Mouse (Mus musculus) hindbrain, embryonic 15.5 days (tissue): ENCODE data around the gene Pold1. TPM values are rescaled to one million over a fixed set of nuclear protein-coding genes. Genes with fewer than 3 reads are reported as not detected.

ENCODE experiments used
- ATAC-seq: fragments of 200-750 bp; cut with Nextera tagmentation; 2 replicates; pipeline ENCODE4 v1.8.0; 2017; ENCODE audit warnings: low read depth, moderate number of reproducible peaks, moderate TSS enrichment; ENCODE audit not compliant: low FRiP score
- H3K27ac ChIP-seq: fragments of 300-500 bp; sonication (generic); replicated peaks from 2 replicates; pipeline ENCODE4 v1.5.1; 2015; ENCODE audit warnings: mild to moderate bottlenecking, inconsistent platforms
- H3K27me3 ChIP-seq: fragments of 300-500 bp; sonication (generic); 2 replicates; pipeline ENCODE4 v1.6.1; 2015; ENCODE audit warnings: control low read depth, inconsistent platforms
- H3K36me3 ChIP-seq: fragments of 300-500 bp; sonication (generic); 2 replicates; pipeline ENCODE4 v1.6.1; 2015; ENCODE audit warnings: control low read depth, inconsistent platforms
- H3K4me1 ChIP-seq: fragments of 300-500 bp; sonication (generic); replicated peaks from 2 replicates; pipeline ENCODE4 v1.6.1; 2015; ENCODE audit warnings: control low read depth, inconsistent platforms
- H3K4me2 ChIP-seq: fragments of 300-500 bp; sonication (generic); 2 replicates; pipeline ENCODE4 v1.6.1; 2015; ENCODE audit warnings: moderate library complexity, mild to moderate bottlenecking, inconsistent platforms
- H3K4me3 ChIP-seq: fragments of 300-500 bp; sonication (generic); 2 replicates; pipeline ENCODE4 v1.5.1; 2015; ENCODE audit warnings: mild to moderate bottlenecking, inconsistent platforms
- H3K9ac ChIP-seq: fragments of 300-500 bp; sonication (generic); 2 replicates; pipeline ENCODE4 v1.6.1; 2015; ENCODE audit warnings: inconsistent platforms
- H3K9me3 ChIP-seq: fragments of 300-500 bp; sonication (generic); 2 replicates; pipeline ENCODE4 v1.6.1; 2016; ENCODE audit warnings: control low read depth, inconsistent platforms
- WGBS: fragments of 180-500 bp; shearing (Covaris S2); methylation state at CpG from one replicate; pipeline ENCODE4 v1.1.7; 2015; 5-methylcytosine and 5-hydroxymethylcytosine counted together
- polyA plus RNA-seq: library from polyadenylated mRNA; unstranded; fragments of >200 nt; fragmentation: Nextera tagmentation; extraction: Ambion mirVana; gene quantifications from 2 replicates; pipeline ENCODE4 v1.2.1, GENCODE M21; 2015

The Pold1 gene
- polyA plus RNA-seq = 27.5 and 29.4 TPM in 2 replicates

DNA sequence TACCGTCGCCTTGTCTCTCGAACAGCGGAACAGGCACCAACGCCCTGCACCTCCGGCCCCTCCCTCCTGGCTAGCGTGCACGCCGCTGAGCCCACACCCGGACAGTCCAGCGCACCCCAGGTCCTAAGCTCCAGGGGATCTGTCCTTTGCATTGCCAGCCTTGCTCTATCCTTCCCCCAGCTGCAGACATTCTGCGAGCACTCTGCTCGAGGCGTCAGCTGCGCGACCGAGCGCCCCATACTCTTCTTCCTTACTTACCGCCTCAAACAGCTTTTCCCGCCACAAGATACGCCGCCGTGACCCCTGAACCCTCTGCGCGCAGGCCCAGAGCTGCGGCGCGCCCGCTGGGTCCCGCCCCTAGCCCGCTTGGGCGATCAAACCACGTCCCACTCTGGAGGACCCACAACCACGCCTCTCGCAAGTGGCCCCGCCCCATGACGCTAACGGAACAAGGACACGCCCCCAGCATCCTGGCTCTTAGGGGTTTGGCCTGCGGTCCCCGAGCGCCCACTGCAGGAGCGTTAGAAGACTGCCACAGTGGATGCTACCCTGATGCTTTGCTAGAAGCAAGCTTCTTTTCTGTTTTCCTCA lies at the start of gene Pold1:
Gene Pold1, minus strand, starts transcription at position 353 of the 591 bp plus-strand sequence.
- H3K9me3 ChIP-seq = no peaks in the 10 kb centered on the region
- WGBS = under 1% methylated on average over 43 of the region's 43 CpGs
- H3K27me3 ChIP-seq = no peaks in the 10 kb centered on the region
- ATAC-seq = peak; percentile 92
- peaks cover 13% of the 10 kb centered on the region for H3K36me3 ChIP-seq
- peak within 1 kb of the TSS; percentile 99 for H3K4me2 ChIP-seq
- peak within 1 kb of the TSS; percentile 67 for H3K27ac ChIP-seq
- peaks cover 24% of the 10 kb centered on the region for H3K4me1 ChIP-seq
- peak within 1 kb of the TSS; percentile 56 for H3K9ac ChIP-seq
- peak within 1 kb of the TSS; percentile 62 for H3K4me3 ChIP-seq

DNA sequence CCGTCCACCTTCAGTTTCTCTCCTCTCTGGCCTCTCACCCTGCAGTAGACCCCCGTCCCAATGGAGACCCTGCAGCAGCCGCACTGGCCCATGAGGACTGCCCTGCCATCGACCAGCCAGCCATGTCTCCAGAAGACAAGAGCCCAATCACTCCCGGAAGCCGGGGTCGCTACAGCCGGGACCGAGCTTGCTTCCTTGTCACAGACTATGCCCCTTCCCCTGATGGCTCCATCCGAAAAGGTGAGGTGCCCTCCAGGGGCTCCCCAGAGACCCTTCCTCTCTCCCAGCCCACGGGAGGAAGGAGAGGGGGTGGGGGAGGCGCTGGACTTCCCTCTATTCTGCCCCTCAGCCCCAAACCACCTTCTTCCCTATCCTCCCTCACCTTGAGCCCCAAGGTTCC lies 49.7 kb upstream of the Pold1 start:
- Histone ChIP-seq H3K4me1 (peaks cover 21% of the 10 kb centered on the region), H3K27ac (no peak overlapping the region), H3K36me3 (peaks cover 7% of the 10 kb centered on the region; the same call in 1 of the 2 replicates), H3K9me3 (no peaks in the 10 kb centered on the region), H3K9ac (no peak overlapping the region), H3K27me3 (peaks cover 21% of the 10 kb centered on the region), H3K4me3 (no peak overlapping the region), H3K4me2 (no peak overlapping the region)
- ATAC-seq = no peak
- 84% methylated on average over 12 of the region's 12 CpGs for WGBS

DNA sequence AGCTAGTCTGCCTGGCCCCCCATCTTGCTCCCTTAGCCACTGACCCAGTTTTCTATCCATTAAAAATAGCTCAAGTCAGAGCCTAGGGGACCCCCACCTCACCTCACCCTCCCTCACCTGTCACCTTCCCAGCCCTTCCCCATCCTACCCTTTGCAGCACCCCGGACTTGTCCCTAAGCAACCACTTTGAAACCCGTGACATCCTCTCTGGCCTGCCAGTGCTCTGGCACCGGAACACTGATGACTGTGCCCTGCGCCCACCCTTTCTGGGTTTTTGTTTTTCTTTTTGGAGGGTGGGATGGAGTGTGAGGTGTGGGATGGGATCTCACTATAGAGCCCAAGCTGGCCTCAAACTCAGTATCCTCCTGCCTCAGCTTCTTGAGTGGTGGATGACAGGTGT lies 49.0 kb upstream of the Pold1 start:
- Histone ChIP-seq H3K9me3 (no peaks in the 10 kb centered on the region), H3K36me3 (peaks cover 7% of the 10 kb centered on the region; the same call in 1 of the 2 replicates), H3K27me3 (peaks cover 24% of the 10 kb centered on the region), H3K4me2 (no peak overlapping the region), H3K9ac (no peak overlapping the region), H3K27ac (no peak overlapping the region), H3K4me3 (no peak overlapping the region), H3K4me1 (peaks cover 27% of the 10 kb centered on the region)
- WGBS = 85% methylated on average over 4 of the region's 4 CpGs
- no peak for ATAC-seq

DNA sequence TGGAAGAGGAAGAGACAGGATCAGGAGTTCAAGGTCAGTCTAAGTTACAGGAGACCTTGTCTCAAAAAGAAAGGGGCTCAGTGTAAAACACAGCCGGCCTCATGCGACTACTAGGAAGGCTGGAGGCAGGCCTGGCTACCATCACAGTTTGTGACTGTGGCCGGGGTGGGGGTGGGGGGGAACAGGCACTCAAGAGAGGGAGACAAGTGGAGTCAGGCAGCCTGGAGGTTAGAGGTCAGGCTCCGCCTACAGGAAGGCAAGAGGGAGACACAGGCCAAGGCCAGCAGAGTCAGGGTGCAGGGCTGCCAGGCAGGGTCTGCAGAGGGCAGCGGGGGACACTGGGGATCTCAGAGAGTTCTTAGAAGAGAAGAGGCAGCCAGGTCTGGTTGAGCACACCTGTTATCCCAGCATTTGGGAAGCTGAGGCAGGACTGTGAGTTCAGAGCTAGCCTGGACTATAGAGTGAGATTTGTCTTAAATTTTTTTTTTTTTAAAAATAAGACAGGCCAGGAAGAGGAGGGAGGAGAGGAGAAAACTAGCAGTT lies 48.4 kb upstream of the Pold1 start:
- H3K9me3 ChIP-seq = no peaks in the 10 kb centered on the region
- WGBS = 78% methylated on average over 5 of the region's 5 CpGs
- no peak overlapping the region for H3K4me3 ChIP-seq
- H3K36me3 ChIP-seq = peaks cover 7% of the 10 kb centered on the region; the same call in 1 of the 2 replicates
- H3K9ac ChIP-seq = no peak overlapping the region
- no peak overlapping the region for H3K4me2 ChIP-seq
- H3K4me1 ChIP-seq = peaks cover 33% of the 10 kb centered on the region
- H3K27ac ChIP-seq = no peak overlapping the region
- no peak for ATAC-seq
- H3K27me3 ChIP-seq = peaks cover 19% of the 10 kb centered on the region

DNA sequence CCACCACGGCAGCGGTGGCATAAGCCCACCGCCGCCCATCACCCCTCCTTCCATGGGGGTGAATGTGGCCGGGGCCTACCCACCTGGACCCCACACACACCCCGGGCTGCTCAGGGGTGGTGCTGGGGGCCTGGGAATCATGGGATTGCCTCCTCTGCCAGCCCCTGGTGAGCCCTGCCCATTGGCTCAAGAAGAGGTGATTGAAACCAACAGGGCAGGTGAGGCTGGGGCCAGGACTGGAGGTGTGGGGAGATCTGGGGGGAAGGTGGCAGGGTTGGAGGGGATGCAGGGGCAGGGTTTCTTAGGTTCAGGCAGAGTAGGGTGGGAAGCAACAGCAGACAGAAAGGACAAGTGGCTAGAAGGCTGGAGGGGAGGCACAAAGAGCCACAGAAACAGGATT lies 47.4 kb upstream of the Pold1 start:
- 94% methylated on average over 6 of the region's 6 CpGs for WGBS
- Histone ChIP-seq H3K4me2 (no peak overlapping the region), H3K9me3 (no peaks in the 10 kb centered on the region), H3K27me3 (peaks cover 15% of the 10 kb centered on the region), H3K4me1 (peaks cover 40% of the 10 kb centered on the region), H3K9ac (no peak overlapping the region), H3K27ac (no peak overlapping the region), H3K36me3 (peaks cover 7% of the 10 kb centered on the region; the same call in 1 of the 2 replicates), H3K4me3 (no peak overlapping the region)
- ATAC-seq = no peak

DNA sequence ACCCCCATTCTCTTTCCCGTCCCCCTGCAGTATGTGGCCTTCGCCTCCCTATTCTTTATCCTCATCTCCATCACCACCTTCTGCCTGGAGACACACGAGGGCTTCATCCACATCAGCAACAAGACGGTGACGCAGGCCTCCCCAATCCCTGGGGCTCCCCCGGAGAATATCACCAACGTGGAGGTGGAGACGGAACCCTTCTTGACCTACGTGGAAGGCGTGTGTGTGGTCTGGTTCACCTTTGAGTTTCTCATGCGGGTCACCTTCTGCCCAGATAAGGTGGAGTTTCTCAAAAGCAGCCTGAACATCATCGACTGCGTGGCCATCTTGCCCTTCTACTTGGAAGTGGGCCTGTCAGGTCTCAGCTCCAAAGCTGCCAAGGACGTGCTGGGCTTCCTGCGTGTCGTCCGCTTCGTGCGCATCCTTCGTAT lies 46.5 kb upstream of the Pold1 start:
- H3K27ac ChIP-seq = no peak overlapping the region; the same call in 1 of the 2 replicates
- H3K9ac ChIP-seq = no peak overlapping the region
- peaks cover 7% of the 10 kb centered on the region; the same call in 1 of the 2 replicates for H3K36me3 ChIP-seq
- no peak for ATAC-seq
- H3K4me1 ChIP-seq = peaks cover 46% of the 10 kb centered on the region
- 94% methylated on average over 20 of the region's 20 CpGs for WGBS
- H3K9me3 ChIP-seq = no peaks in the 10 kb centered on the region
- H3K27me3 ChIP-seq = peaks cover 10% of the 10 kb centered on the region
- H3K4me3 ChIP-seq = no peak overlapping the region
- H3K4me2 ChIP-seq = no peak overlapping the region

DNA sequence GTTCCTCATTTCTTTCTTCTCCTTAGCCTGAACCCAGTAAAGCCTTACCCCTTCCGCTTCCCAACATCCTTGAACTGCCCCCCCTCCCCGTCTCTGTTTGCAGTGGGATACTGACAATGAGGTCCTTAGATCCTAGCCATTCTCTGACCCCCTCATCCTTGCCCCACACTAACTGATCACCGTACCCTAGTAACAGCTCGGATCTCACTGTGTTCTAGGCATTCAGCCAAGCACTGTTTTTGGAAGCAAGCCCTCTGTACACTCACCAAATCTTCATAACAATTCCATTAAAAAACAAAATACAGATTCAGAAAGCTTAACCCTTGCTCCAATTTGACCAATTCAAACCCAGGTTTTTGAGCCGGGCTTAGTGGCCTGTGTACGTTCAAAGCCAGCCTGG lies 45.6 kb upstream of the Pold1 start:
- Histone ChIP-seq H3K36me3 (peaks cover 7% of the 10 kb centered on the region; the same call in 1 of the 2 replicates), H3K4me2 (peak overlapping the region; percentile 92), H3K4me3 (peak overlapping the region; percentile 70), H3K27me3 (peaks cover 10% of the 10 kb centered on the region), H3K9me3 (no peaks in the 10 kb centered on the region), H3K4me1 (peaks cover 55% of the 10 kb centered on the region), H3K27ac (peak overlapping the region; percentile 75), H3K9ac (peak overlapping the region; percentile 22)
- ATAC-seq = no peak
- 41% methylated on average over 6 of the region's 6 CpGs for WGBS

DNA sequence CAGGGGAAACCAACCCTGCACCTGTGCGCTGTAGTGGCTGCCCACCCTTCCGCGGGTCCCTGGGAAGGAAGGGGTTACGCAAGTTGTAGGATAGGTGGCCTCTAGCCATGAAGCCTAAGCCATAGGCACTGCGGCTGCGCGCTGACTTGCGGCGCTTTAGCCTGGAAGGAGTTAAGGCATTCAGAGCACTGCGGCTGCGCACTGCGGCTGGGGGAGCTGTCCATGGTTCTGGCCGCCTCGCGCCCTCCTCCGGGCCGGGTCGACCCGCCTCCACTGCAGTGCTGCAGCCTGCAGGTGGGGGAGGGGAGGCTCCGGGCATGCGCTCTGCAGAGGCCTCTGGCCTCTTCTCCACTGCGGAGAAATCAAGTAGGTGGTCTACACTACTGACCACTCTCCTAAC lies 45.1 kb upstream of the Pold1 start:
- peak; percentile 63 for ATAC-seq
- Histone ChIP-seq H3K4me3 (peak overlapping the region; percentile 70), H3K27ac (peak overlapping the region; percentile 75), H3K4me2 (peak overlapping the region; percentile 92), H3K27me3 (peaks cover 10% of the 10 kb centered on the region), H3K4me1 (peaks cover 59% of the 10 kb centered on the region), H3K9me3 (no peaks in the 10 kb centered on the region), H3K36me3 (peaks cover 7% of the 10 kb centered on the region; the same call in 1 of the 2 replicates), H3K9ac (peak overlapping the region; percentile 22)
- 1% methylated on average over 21 of the region's 22 CpGs for WGBS

DNA sequence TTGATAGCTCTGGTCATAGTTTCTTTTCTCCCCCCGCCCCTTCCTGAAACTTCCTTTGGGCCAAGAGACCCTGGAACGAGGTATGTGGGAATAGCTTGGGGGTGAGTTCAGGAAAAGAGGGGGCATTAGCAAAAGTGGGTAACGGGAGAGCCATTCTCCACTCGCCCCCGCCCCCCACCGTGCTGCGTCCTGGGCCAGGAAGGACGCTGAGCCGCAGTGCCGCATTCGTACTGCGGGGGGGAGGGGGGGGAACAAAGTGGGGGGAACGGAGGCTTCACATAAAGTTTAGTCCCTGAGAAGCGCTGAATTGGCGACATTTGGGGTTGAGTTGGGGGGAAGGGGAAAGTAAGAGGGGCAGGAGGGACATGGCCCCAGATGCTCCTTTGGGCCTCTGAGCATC lies 44.4 kb upstream of the Pold1 start:
- peak overlapping the region; percentile 21; the same call in 1 of the 2 replicates for H3K9ac ChIP-seq
- peaks cover 10% of the 10 kb centered on the region for H3K27me3 ChIP-seq
- H3K4me3 ChIP-seq = peak overlapping the region; percentile 70
- WGBS = 6% methylated on average over 13 of the region's 15 CpGs
- no peaks in the 10 kb centered on the region for H3K9me3 ChIP-seq
- H3K4me2 ChIP-seq = peak overlapping the region; percentile 92
- H3K36me3 ChIP-seq = peaks cover 7% of the 10 kb centered on the region; the same call in 1 of the 2 replicates
- peaks cover 65% of the 10 kb centered on the region for H3K4me1 ChIP-seq
- no peak for ATAC-seq
- H3K27ac ChIP-seq = no peak overlapping the region

DNA sequence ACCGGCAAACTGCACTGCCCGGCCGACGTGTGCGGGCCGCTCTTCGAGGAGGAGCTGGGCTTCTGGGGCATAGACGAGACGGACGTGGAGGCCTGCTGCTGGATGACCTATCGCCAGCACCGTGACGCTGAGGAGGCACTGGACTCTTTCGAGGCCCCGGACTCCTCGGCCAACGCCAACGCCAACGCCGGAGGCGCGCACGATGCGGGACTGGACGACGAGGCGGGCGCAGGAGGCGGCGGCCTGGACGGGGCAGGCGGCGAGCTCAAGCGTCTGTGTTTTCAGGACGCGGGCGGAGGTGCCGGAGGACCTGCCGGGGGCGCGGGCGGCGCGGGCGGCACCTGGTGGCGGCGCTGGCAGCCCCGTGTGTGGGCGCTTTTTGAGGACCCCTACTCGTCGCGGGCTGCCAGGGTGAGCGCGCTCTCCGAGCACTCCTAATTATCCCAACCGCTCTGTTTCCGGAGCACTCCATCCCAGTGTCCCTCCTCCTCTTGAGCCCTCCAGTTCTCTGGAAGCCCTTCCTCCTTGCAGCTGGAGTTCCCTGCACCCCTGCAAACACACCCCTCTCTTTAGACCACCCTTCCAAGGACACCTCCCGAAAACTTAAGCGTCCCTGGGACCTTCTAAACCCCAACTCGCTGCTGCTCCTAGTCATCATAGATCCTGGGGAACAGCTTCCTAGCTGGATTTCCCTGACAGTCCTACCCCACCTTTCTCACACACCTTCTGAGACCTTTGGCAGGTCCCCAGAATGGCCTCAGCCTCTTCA lies 42.9 kb upstream of the Pold1 start:
- under 1% methylated on average over 57 of the region's 60 CpGs for WGBS
- peak overlapping the region; percentile 92 for H3K4me2 ChIP-seq

DNA sequence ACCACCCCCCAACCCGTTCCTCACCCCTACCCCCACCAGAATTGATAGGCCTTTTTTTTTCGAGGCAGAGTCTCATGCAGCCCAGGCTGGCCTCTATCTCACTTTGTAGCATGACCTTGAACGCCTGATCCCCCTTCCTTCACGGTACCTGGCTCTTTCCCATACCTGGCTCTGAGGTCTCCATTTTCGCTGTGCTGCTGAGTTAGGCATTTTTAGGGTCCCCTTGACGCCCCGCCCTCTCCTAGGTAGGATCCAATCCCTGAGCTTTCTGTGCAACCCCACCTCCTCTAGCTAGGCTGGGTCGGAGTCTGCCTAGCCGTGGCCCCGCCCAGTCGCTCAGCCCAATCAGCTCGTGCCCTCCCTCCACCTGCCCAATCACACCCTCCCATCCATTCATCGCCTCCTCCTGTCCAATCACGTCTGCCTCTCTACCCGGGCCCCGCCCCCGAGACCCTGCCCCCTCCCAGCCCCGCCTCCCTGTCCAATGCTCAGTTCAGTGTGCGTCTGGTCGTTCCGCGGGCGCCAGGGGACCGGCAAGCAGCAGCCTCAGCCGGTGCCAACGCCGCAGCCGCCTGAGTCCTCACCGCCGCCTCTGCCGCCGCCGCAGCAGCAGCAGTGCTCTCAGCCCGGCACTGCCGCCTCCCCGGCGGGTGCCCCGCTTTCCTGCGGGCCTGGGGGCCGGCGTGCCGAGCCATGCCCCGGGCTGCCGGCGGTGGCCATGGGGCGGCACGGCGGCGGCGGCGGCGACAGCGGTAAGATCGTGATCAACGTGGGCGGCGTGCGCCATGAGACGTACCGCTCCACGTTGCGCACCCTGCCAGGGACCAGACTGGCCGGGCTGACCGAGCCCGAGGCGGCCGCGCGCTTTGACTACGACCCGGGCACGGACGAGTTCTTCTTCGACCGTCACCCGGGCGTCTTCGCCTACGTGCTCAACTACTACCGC lies 42.0 kb upstream of the Pold1 start, which contains the start of gene Kcnc3:
Gene Kcnc3, plus strand, starts transcription at position 263 of the 946 bp plus-strand sequence.
- peak within 1 kb of the TSS; percentile 69 for H3K9ac ChIP-seq
- peak; percentile 93 for ATAC-seq
- peaks cover 3% of the 10 kb centered on the region; the same call in 1 of the 2 replicates for H3K36me3 ChIP-seq
- H3K4me1 ChIP-seq = peaks cover 83% of the 10 kb centered on the region
- 0% methylated on average over 59 of the region's 80 CpGs for WGBS
- H3K27ac ChIP-seq = peak within 1 kb of the TSS; percentile 83
- H3K27me3 ChIP-seq = peaks cover 10% of the 10 kb centered on the region
- peak within 1 kb of the TSS; percentile 70 for H3K4me3 ChIP-seq
- H3K4me2 ChIP-seq = peak within 1 kb of the TSS; percentile 92
- H3K9me3 ChIP-seq = no peaks in the 10 kb centered on the region

More for the DNA sequence above, 42.9 kb upstream of the Pold1 start:
- peak overlapping the region; percentile 83 for H3K27ac ChIP-seq
- H3K9ac ChIP-seq = peak overlapping the region; percentile 69
- H3K27me3 ChIP-seq = peaks cover 10% of the 10 kb centered on the region
- H3K4me3 ChIP-seq = peak overlapping the region; percentile 70
- peaks cover 78% of the 10 kb centered on the region for H3K4me1 ChIP-seq
- no peaks in the 10 kb centered on the region for H3K9me3 ChIP-seq
- ATAC-seq = no peak
- peaks cover 7% of the 10 kb centered on the region; the same call in 1 of the 2 replicates for H3K36me3 ChIP-seq
